Mouse (Mus musculus) intestine, postnatal 0 days (tissue): Measurements from ENCODE around the gene Art4. TPM values are rescaled to one million over a fixed set of nuclear protein-coding genes. Genes with fewer than 3 reads are reported as not detected.

Source experiments
- ATAC-seq: fragments of 200-750 bp; cut with Nextera tagmentation; 2 replicates; pipeline ENCODE4 v1.8.0; 2017; ENCODE audit warnings: mild to moderate bottlenecking, moderate TSS enrichment, moderate library complexity
- H3K27ac ChIP-seq: fragments of 300-500 bp; sonication (generic); 2 replicates; pipeline ENCODE4 v1.5.1; 2014; ENCODE audit warnings: mild to moderate bottlenecking, low read depth, low read length, moderate library complexity
- H3K27me3 ChIP-seq: fragments of 300-500 bp; sonication (generic); replicated peaks from 2 replicates; pipeline ENCODE4 v1.6.1; 2014; ENCODE audit warnings: low read length, mixed read lengths; ENCODE audit not compliant: control insufficient read depth, insufficient read depth
- H3K36me3 ChIP-seq: fragments of 300-500 bp; sonication (generic); 2 replicates; pipeline ENCODE4 v1.6.1; 2014; ENCODE audit warnings: mild to moderate bottlenecking, moderate library complexity; ENCODE audit not compliant: control insufficient read depth, insufficient read depth
- H3K4me1 ChIP-seq: fragments of 300-500 bp; sonication (generic); replicated peaks from 2 replicates; pipeline ENCODE4 v1.6.1; 2014; ENCODE audit warnings: antibody characterized with exemption, low read length, mixed read lengths; ENCODE audit not compliant: control insufficient read depth, insufficient read depth
- H3K4me2 ChIP-seq: fragments of 300-500 bp; sonication (generic); replicated peaks from 2 replicates; pipeline ENCODE4 v1.6.1; 2014; ENCODE audit warnings: low read depth, mild to moderate bottlenecking, moderate library complexity
- H3K4me3 ChIP-seq: fragments of 300-500 bp; sonication (generic); 2 replicates; pipeline ENCODE4 v1.5.1; 2014; ENCODE audit warnings: low read depth, low read length
- H3K9ac ChIP-seq: fragments of 300-500 bp; sonication (generic); 2 replicates; pipeline ENCODE4 v1.6.1; 2014; ENCODE audit warnings: mild to moderate bottlenecking, low read depth, low read length
- H3K9me3 ChIP-seq: fragments of 300-500 bp; sonication (generic); 2 replicates; pipeline ENCODE4 v1.6.1; 2016; ENCODE audit warnings: mixed run types; ENCODE audit not compliant: control insufficient read depth
- CTCF ChIP-seq: sonication (generic); IDR thresholded peaks from 2 replicates; pipeline ENCODE4 v1.5.1; 2016; ENCODE audit warnings: low read depth, mild to moderate bottlenecking, control low read depth, antibody characterized with exemption, moderate library complexity
- WGBS: fragments of 180-500 bp; shearing (Covaris S2); extraction: QIAGEN DNeasy Blood & Tissue Kit; methylation state at CpG from one replicate; pipeline ENCODE4 v1.1.7; 2014; 5-methylcytosine and 5-hydroxymethylcytosine counted together
- polyA plus RNA-seq: library from polyadenylated mRNA; unstranded; fragments of >200 nt; fragmentation: Nextera tagmentation; extraction: Ambion mirVana; gene quantifications from 2 replicates; pipeline ENCODE4 v1.2.1, GENCODE M21; 2015

The Art4 gene
- polyA plus RNA-seq, 1 experiment from 2014 or later: 0.55 TPM

DNA sequence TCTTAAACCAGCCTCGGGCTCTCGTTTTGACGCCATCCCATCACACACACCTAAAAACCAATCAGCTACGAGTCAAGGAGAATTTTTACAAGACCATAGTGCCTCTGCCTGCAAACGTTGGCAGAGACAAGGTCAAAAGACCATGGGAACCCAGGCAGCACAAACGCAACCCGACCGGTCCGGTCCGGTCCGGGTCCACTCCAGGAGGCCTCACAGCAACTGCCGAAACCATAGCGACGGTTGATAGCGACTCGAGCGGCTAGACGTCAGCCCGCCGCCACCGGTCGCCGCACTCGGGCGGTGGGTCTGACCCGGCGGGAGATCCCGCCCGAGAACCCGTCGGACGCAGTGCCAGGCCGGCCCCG, 30.0 kb downstream of the Art4 start, which contains the start of gene BC049715:
TSS of gene BC049715 (plus strand) at position 111 of the 365 bp plus-strand sequence.
- peak within 1 kb of the TSS; percentile 73 for H3K4me2 ChIP-seq
- no peak for TF ChIP-seq CTCF
- peak; percentile 44 for ATAC-seq
- H3K9ac ChIP-seq: peak within 1 kb of the TSS; percentile 97
- WGBS: under 1% methylated on average over 34 of the region's 34 CpGs
- no peaks in the 10 kb centered on the region for H3K9me3 ChIP-seq
- peak within 1 kb of the TSS; percentile 93 for H3K4me3 ChIP-seq
- H3K4me1 ChIP-seq: peaks cover 4% of the 10 kb centered on the region; the same call in 1 of the 2 replicates
- H3K36me3 ChIP-seq: peaks cover 23% of the 10 kb centered on the region
- H3K27me3 ChIP-seq: no peaks in the 10 kb centered on the region
- H3K27ac ChIP-seq: peak within 1 kb of the TSS; percentile 87

DNA sequence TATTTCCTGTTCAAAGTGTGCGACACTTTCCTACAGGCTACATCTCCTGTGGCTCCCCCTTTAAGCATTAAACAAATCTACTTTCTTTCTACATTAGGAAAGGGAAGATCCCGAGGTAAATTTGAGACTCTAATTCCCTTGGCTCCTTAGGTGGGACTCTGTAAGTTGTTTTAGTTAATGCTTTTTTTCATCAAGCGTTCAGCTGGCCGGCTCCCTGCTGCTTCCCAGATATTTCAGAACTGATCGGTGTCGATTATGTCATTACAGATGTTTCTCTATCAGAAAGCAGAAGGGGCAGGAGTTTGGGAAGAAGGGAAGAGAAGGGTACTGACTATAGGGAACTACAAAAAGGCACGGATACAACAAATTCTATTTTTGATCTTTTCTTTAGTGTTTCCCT, 30.4 kb downstream of the Art4 start:
- TF ChIP-seq CTCF: no peak
- H3K9me3 ChIP-seq: no peaks in the 10 kb centered on the region
- H3K36me3 ChIP-seq: peaks cover 27% of the 10 kb centered on the region
- 12% methylated on average over 7 of the region's 7 CpGs for WGBS
- H3K27me3 ChIP-seq: no peaks in the 10 kb centered on the region
- H3K27ac ChIP-seq: no peak overlapping the region
- H3K4me1 ChIP-seq: peaks cover 4% of the 10 kb centered on the region; the same call in 1 of the 2 replicates
- H3K9ac ChIP-seq: peak overlapping the region; percentile 97
- H3K4me3 ChIP-seq: peak overlapping the region; percentile 93
- H3K4me2 ChIP-seq: peak overlapping the region; percentile 73
- ATAC-seq: no peak

DNA sequence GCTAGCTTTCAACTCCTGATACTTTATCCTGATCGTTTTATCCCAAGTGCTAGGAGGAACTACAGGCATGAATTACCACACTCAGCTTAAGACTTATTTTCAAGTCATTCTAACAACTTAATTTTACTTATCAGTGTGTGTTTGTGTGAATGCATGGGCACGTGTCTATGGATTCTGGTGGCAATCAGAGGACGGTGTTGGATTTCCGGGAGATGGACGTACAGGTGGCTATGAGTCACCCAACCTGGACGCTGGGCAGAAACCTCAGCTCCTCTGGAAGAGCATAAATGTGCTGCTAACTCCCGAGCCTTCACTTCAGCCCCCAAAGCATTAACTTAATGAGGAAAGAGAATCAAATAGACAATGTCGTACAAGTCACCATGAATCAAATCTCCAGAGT, 32.5 kb downstream of the Art4 start:
- Histone ChIP-seq H3K9ac (no peak overlapping the region), H3K9me3 (no peaks in the 10 kb centered on the region), H3K27ac (no peak overlapping the region), H3K36me3 (peaks cover 49% of the 10 kb centered on the region), H3K4me2 (no peak overlapping the region), H3K4me1 (peaks cover 4% of the 10 kb centered on the region; the same call in 1 of the 2 replicates), H3K4me3 (no peak overlapping the region), H3K27me3 (no peaks in the 10 kb centered on the region)
- TF ChIP-seq CTCF: no peak
- no peak for ATAC-seq
- WGBS: 91% methylated on average over 8 of the region's 8 CpGs

DNA sequence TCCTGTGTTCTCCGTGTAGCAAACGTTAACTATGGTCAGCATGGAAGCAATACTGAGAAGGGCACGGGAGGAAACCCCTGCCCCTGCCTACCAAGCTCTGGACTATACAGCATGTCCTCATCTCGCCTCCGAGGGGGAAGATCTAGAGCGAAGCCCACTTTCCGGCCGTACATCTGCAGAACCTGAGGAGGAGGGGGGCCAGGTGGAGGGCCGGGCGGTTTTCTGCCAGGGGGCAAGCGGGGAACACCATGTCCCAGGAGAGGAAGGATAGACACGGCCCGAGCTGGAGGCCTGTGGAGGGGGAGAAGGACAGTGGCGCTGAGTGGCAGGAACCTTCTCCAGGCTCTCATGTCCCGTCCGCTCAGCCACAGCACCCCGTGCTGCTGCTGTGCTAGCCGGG, 36.4 kb downstream of the Art4 start:
- Histone ChIP-seq H3K9me3 (no peaks in the 10 kb centered on the region), H3K36me3 (peaks cover 81% of the 10 kb centered on the region), H3K4me2 (no peak overlapping the region), H3K4me3 (no peak overlapping the region), H3K9ac (no peak overlapping the region), H3K27ac (no peak overlapping the region), H3K4me1 (no peaks in the 10 kb centered on the region), H3K27me3 (no peaks in the 10 kb centered on the region)
- TF ChIP-seq CTCF: no peak
- ATAC-seq: no peak
- 96% methylated on average over 18 of the region's 18 CpGs for WGBS

DNA sequence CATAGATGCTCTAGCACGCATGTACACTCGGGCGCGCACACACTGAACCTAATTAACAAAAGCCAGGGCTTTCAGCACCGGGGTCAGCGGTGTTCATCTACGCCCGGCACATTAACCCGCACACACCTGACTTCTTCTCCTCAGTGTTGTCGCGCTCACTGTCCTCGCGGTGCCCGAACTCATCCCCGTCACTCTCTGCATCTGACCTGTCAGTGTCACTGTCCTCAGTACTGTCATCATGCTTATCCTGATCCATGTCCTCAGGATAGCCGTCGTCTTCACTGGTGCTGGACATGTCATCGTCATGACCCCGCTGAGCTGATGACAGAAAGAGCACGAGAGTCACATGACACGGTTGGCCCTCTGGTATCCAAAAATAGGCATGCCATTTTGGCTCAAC, 37.2 kb downstream of the Art4 start:
- Histone ChIP-seq H3K36me3 (peaks cover 87% of the 10 kb centered on the region), H3K27ac (no peak overlapping the region), H3K4me1 (no peaks in the 10 kb centered on the region), H3K9ac (no peak overlapping the region), H3K9me3 (no peaks in the 10 kb centered on the region), H3K4me2 (no peak overlapping the region), H3K4me3 (no peak overlapping the region), H3K27me3 (no peaks in the 10 kb centered on the region)
- no peak for ATAC-seq
- 97% methylated on average over 21 of the region's 21 CpGs for WGBS
- TF ChIP-seq CTCF: no peak

DNA sequence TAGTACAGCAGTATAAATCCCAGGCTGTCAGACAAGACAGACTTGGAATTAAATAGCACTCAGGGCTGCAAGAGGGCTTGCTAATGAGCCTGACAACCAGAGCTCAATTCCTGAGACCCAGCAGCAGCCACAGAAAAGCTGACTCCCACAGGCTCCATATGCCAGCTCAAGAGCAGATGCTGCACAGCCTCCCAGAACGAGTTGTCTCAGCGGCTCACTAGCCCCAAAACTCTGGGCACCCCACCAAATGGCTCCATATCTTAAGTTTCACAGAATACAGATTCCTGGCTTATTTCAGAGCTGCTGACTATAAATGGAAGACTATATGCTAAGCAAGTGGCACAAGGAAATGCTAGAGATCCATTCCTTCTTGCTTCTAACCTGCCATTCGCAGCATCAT, 40.0 kb downstream of the Art4 start:
- WGBS: 90% methylated on average over 3 of the region's 3 CpGs
- no peak overlapping the region for H3K4me3 ChIP-seq
- ATAC-seq: no peak

DNA sequence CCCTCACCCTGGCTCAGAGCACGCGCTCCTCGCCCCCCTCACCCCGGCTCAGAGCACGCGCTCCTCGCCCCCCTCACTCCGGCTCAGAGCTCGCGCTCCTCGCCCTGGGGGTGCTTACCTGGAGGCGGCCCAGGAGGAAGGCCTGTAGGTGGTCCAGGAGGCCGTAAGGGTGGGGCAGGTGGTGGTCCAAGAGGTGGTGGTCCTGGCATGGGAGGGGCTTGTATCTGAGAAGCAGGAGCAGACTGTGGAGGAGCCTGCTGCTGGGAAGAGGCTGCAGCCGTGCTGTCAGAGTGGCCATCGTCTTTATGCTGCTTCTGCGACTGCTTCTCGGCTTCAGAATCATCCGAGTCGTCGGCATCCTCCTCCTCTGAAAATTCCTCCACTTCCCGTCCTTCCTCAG, 40.7 kb downstream of the Art4 start:
- H3K27me3 ChIP-seq: no peaks in the 10 kb centered on the region
- no peak overlapping the region for H3K4me2 ChIP-seq
- 0 out of 2 replicates have a peak, but pooled peaks cover 4% of the 10 kb centered on the region for H3K4me1 ChIP-seq
- TF ChIP-seq CTCF: no peak
- H3K27ac ChIP-seq: no peak overlapping the region
- H3K36me3 ChIP-seq: peaks cover 77% of the 10 kb centered on the region
- ATAC-seq: no peak
- WGBS: 90% methylated on average over 21 of the region's 21 CpGs
- H3K4me3 ChIP-seq: no peak overlapping the region
- H3K9ac ChIP-seq: no peak overlapping the region
- no peaks in the 10 kb centered on the region for H3K9me3 ChIP-seq

More for the DNA sequence above, 40.0 kb downstream of the Art4 start:
- Histone ChIP-seq H3K4me2 (no peak overlapping the region), H3K36me3 (peaks cover 84% of the 10 kb centered on the region), H3K27me3 (no peaks in the 10 kb centered on the region), H3K27ac (no peak overlapping the region), H3K9me3 (no peaks in the 10 kb centered on the region), H3K4me1 (no peaks in the 10 kb centered on the region), H3K9ac (no peak overlapping the region)
- TF ChIP-seq CTCF: no peak
